Mouse (Mus musculus): ENCODE data around the gene Dctn1.
"Not testable (repeated sequence)": the region's sequence is repeated elsewhere in the genome, so short reads cannot be mapped to it uniquely, and the experiment has no call there.

Dctn1 gene

GRCm38 (mm10) chr6:83136881-83137575, 28.7 kb upstream of the Dctn1 start:
- peak in 1 of 2 experiments; percentile 67 for DNase-seq

DNA sequence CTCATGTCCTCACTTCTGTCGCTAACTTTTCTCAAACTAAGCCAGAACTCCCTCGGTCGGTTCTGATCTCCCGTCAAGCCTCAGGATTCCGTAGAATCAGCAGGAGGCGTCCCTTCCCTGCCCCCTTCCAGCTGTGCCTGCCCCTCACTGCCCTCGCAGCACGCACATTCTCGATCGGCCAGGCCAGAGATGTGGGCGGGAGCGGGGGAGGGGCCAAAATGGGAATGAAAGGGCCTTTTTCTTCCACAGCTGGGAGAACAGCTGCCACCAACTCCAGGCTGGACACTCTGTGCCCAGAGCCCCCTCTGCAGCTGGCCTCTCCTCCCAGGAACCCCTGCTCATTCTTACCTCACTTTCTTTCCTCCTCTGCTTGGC, 28.2 kb upstream of the Dctn1 start:
- DNase-seq: peak; percentile 88 to 91

GRCm38 (mm10) chr6:83138056-83138455, 27.7 kb upstream of the Dctn1 start:
- no peak for DNase-seq

DNA sequence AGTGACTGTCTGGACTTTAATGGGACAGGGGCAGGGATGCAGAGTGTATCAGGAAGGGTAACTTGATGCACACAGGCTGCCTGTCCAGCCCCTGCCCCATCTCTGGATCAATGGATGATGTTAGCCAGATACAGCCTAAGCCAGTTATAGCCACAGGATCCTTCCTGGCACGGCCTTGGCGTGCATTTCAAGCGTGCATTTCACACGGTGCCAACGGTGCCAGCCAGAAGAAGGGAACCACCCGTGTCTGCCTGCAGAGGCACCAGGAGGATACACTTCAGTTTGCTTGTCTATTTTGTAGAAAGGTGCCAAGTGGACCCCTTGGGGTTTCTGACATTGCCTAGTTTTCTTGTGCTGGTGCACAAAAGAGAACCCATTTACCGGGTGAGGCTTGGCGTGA, 25.7 kb upstream of the Dctn1 start:
- DNase-seq: no peak

DNA sequence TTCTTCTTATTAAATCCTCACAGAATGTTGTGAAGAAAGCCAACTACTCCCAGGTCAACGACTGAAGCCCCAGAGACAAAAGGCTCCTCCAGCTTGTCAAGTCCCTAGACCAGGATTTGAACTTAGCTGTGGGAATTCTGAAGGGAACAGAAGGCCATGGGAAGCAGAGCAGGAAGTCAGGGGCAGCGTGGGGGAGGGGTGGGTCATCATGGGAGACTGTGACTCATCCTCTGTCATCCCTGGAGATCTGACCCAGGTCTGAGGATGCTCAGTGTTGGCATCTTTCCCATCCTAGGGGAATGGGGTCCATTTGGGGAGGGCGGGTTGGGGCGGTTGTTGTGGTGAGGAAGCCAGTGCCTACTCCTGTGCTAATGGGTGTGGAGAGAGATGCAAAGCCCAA, 24.1 kb upstream of the Dctn1 start:
- no peak for DNase-seq

DNA sequence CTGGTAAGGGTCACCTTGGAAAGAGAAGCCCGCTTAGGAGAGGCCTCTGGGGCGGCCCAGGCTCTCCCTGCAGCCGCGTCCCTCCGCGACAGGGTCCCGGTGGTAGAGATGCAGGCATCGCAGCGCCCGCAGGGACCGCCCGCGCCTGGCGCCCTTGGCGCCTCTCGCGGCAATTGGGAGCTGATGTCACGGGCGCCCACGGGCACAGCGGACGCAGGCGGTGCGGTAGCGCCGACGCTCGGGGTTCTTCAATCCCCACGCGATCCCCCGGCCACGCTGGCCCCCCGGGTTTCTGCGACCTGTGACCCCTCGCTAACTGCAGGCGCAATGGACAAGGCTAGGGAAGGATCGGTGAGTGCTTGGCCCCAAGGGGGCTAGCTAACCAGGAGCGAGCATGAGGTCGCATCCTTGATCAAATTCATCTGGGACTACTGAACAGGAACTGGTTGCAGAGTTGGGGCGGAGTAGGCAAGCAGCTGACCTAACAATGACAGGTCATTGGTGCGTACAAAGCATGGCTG, 23.4 kb upstream of the Dctn1 start:
- DNase-seq: no peak

GRCm38 (mm10) chr6:83142886-83143285, 22.8 kb upstream of the Dctn1 start:
- DNase-seq: no peak

- DNase-seq: no peak
Observed at GRCm38 (mm10) chr6:83145209-83145608, 20.5 kb upstream of the Dctn1 start.

DNA sequence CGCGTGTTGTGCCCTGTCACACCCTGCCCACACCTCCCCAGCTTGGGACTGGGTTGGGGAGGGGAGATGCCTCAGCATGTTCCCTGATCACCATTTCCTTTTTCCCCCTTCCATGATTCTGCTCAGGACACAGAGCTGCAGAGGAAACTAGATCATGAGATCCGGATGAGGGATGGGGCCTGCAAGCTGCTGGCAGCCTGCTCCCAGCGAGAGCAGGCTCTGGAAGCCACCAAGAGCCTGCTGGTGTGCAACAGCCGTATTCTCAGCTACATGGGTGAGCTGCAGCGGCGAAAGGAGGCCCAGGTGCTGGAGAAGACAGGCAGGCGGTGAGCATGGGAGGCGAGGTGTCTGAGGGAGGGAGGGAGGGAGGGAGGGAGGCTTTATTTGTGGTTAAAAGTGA, 19.9 kb upstream of the Dctn1 start:
- DNase-seq: no peak

- no peak for DNase-seq
Observed at GRCm38 (mm10) chr6:83147280-83147679, 18.4 kb upstream of the Dctn1 start.

- no peak for DNase-seq
Observed at GRCm38 (mm10) chr6:83151721-83152120, 14.0 kb upstream of the Dctn1 start.

GRCm38 (mm10) chr6:83153038-83153437, 12.7 kb upstream of the Dctn1 start:
- DNase-seq: no peak

DNA sequence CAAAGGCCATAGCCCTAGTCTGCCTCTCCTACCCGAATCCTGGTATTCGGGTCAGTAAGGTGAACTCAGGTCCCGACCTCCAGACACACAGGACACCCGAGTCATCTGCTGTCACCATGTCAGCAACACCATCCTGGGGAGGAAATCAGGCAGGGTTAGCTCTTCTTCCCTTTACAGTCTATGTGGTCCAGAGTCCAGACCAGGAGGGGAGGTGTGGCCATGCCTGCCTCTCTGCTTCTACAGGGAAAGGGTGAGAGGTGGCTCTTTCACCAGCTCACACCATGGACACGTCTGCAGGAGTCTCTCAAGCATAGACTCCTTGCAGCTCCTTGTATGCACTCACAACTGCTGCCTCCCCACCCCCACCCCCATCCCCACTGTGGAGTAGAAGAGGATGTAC, 12.2 kb upstream of the Dctn1 start:
- no peak for DNase-seq

GRCm38 (mm10) chr6:83155552-83156238, 10.0 kb upstream of the Dctn1 start:
- DNase-seq: no peak

GRCm38 (mm10) chr6:83156259-83156684, 9.4 kb upstream of the Dctn1 start, which contains the start of the genes Wdr54 and 1700003E16Rik:
Gene Wdr54, minus strand, starts transcription at chr6:83156397.
Gene 1700003E16Rik, plus strand, starts transcription at chr6:83156404.
- peak in 1 of 2 experiments; percentile 45 for DNase-seq

DNA sequence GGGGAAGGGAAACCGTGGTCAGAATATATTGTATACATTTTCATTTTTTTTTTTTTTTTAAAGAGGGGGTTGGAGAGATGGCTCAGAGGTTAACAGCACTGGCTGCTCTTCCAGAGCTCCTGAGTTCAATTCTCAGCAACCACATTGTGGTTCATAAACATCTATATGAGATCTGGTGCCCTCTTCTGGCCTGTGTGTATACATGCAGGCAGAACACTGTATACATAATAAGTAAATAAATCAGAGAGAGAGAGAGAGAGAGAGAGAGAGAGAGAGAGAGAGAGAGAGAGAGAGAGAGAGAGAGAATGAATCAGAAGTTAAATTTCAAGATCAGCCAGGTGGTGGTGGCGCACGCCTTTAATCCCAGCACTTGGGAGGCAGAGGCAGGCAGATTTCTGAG, 6.3 kb upstream of the Dctn1 start:
- DNase-seq: not testable (repeated sequence)

DNA sequence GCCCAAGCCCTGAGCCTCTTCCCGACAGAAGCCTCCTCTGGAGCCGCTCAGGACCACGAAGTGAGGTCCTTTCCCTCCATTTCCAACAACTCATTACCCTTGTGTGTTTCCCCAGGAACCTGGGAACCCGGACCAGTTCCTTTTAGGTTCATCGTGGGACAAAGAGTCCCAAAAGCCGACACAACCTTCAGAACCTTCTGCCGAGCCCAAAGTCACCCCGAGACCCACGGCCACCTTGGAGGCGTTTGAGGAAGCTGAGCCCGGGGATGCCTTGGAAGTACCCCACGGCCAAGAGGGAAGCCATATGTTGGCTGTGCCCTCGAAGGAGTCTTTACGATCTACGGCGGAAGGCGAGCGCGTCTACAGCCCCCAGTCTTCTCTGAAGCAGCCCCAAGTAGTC, 4.3 kb upstream of the Dctn1 start:
- DNase-seq: no peak

DNA sequence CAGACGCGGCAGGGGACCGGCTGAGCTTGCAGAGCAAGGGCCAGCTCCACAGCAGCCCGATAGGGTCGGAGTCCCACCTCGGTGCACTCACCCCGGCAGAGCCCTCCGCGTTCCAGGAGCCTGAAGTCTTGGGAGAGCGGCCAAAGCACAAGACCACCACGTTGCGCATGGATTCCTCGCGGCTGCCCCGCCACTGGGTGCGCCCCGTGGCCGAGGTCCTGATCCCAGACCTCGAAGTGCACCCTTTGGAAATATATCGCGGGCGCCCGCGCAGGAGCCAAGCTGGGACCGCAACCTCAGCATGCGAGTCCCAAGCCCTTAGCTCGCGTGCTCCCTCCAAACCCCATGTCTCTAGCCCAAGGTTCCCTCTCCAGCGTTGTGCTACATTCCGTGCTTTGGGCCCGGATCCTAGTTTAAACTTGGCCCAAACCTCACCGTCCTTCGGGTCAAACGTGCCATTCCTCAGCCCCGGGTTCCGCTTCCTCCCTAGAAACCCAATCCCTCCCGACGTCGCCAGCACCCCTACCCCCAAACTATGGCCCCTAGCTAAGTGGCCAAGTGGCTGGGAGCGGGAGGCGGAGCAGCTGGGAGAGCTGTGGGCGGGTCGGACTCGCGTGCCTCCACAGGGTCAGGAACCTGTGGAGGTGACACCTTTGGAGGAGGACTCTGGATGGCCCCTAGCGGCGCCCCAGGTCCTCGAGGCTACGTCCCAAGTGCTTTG, 3.6 kb upstream of the Dctn1 start:
- peak; percentile 72 to 75 for DNase-seq

DNA sequence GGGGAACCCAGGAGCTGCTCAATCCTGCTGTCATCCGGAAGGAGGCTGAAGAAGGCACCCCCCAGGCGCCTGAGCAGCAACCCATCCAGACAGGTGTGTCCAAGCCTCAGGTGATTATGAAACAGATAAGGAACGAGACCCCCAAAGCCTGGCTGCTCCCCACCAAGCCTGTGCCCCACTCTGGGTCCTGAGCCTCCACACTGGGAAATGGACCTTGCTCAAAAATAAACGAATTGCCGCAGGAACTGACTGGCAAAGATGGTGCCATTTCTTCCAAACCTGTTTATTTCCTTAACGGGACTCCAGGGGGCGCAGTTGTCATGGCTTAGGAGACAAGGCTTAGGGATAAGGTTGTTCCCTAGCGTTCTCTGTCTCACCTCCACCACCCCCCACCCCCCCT, 3.0 kb upstream of the Dctn1 start:
- DNase-seq: peak; percentile 67 to 79

GRCm38 (mm10) chr6:83165026-83165606, 604 bp upstream of the Dctn1 start:
- DNase-seq: no peak

- no peak for DNase-seq
Observed at GRCm38 (mm10) chr6:83166243-83166630, 517 bp downstream of the Dctn1 start.

DNA sequence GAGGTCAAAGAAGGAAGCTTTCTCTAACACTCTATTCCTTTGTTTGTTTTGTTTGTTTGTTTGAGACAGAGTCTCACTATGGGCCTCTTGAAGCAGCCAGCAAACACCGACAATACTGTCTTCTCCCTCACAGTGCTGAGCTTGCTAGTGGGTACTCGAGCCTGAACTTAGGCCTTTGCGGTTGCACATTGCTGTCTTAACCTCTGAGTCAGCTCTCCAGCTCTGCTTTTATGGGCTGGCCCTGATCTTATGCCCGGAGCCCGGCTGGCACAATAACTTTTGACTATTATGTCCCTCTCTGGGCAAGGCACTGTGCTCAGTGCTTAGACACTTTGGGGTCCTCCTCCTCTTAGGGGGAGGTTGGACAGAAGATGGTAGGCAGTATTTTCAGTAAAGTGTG, 4.2 kb downstream of the Dctn1 start:
- DNase-seq: peak; percentile 50 to 56

DNA sequence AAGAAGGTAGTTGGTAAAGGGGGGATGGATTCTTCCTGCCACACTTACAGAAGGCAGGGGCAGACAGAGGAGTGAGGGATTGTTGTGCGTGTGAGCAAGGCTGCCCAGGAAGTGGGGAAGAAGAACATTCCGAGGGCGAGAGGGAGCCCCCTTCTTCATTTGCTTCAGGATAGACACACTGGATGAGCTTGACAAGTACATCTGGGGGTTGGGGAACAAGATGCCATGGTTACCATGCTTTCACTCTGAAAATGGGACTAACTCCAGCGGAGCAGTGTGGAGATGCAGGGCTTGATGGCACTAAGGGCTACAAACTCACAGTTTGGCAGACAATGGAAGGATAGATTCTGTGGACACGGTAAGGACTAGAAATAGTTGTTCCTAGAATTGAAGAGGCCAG, 5.3 kb downstream of the Dctn1 start:
- no peak for DNase-seq

All from kidney, adult 8-10 months (tissue).